1 mouse cellular context compared by ENCODE assay signal in the genomic region with DNA sequence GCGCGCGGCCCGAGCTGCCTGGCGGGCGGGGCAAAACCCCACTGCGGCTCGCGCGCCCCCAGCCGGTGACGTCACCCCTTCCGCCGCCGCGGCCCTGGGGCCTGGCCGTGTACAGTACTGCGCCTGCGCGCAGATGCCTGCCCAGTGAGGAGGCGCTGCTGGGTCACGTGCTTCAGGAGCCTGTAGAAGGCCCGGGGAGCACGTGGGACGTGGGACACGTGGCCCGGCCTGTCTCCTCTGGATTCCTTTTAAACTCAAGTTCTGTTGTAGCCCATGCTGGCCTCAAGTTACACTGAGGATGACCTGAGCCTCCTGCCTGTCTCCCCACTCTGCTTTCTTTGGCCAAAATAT.
A peak's percentile ranks its signal among the peaks of the same experiment; 100 is the strongest.
TF ChIP-seq lines count a peak whose summit lies in the region.

TSS of gene Ptprs (minus strand) at position 82 of the 351 bp plus-strand sequence.

TF ChIP-seq in MEL, 35 proteins besides CTCF, POLR2A, EP300 and RAD21 (continued from another document):
- TF ChIP-seq ETS1 (IDR thresholded peaks at IDR 0.05; ENCODE audit: low read depth, low read length) = peak; percentile 84
- peak; percentile 88; the same call in 1 of the 2 replicates for TF ChIP-seq MAZ (IDR thresholded peaks at IDR 0.05; ENCODE audit: low read depth, low read length)
- TF ChIP-seq MEF2A (IDR thresholded peaks at IDR 0.05; ENCODE audit: extremely low read depth, insufficient replicate concordance, low read depth, low read length, poor library complexity, severe bottlenecking) = no peak
- TF ChIP-seq ELF1 (IDR thresholded peaks at IDR 0.05; ENCODE audit: low read depth, low read length) = 0 out of 2 replicates have a peak, but pooled peaks have one; percentile 60
- no peak for TF ChIP-seq RCOR1 (IDR thresholded peaks at IDR 0.05; ENCODE audit: low read depth, low read length)
